Mouse (Mus musculus): ENCODE measurements around the gene Gtf3c2.

DNA sequence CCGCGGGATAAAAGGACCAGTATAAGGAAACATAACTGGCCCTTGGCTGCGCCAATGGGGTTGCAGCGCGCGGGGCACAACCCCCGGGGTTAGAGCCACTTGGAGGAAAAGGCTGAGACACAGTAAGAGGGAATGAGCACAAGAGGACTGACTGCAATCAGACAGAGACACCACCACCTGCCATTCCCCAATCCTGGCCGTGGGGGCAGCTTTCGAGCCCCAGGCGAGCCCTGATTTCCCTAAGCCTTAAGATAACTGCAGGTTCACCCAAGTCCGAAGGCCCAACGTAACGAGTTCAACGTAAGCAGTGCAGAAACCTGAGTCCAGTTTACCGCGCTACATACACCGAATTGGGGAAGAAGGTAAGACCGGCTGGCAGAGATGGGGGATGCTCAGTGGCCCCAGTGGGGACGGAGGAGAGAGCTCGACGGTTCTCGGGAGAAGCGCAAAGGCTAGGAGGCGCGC, 611 bp downstream of the Gtf3c2 start:
- TF ChIP-seq CTCF (IDR thresholded peaks at IDR 0.05; ENCODE audit: low read depth) (no peak), EP300 (IDR thresholded peaks at IDR 0.05; ENCODE audit: low read depth) (no peak)

Measured in liver, postnatal 0 days (tissue).